Mouse (Mus musculus) brain, embryonic 14.5 days (tissue): ENCODE results near the gene Pdia4.

Source experiments
- CTCF ChIP-seq: fragments of 200-500 bp; IDR thresholded peaks from 2 replicates; pipeline ENCODE4 v1.5.1; 2012; ENCODE audit warnings: inconsistent platforms, mild to moderate bottlenecking, moderate library complexity, borderline replicate concordance; ENCODE audit not compliant: insufficient read depth, insufficient read length; ENCODE audit errors: extremely low read depth
- POLR2A ChIP-seq: fragments of 200-500 bp; IDR thresholded peaks from 2 replicates; pipeline ENCODE4 v1.6.1; 2012; ENCODE audit warnings: mild to moderate bottlenecking, inconsistent platforms, borderline replicate concordance; ENCODE audit not compliant: poor library complexity, insufficient read depth, insufficient read length, severe bottlenecking; ENCODE audit errors: extremely low read depth

DNA sequence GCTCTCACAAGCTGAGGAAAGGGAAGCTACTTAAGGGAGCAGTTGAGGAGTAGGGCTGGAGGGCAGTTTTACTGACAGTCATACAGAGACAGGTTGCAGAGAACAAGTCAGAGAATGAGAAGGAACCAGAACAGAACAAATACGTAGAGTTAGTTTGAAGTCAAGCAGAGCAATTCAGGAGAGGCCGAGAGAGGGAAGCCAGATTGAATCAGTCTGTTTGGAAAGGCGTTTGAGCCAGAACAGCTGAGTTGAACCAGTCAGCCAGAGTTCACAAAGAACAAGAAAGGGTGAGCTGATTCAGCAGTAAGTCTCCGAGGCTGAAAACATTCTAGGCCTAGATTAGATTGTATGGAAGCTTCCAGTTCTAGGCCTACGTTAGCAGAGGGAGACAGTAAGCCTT is 19.9 kb downstream of the Pdia4 start:
- TF ChIP-seq POLR2A, result no peak
- no peak for TF ChIP-seq CTCF
